Mouse (Mus musculus): ENCODE measurements at regions not wholly inside any gene's neighbourhood (a gene's known extent, or its start where the extent isn't known, plus 50 kb on each side); places are given as distances from the start of the nearest gene placed in this dataset.

GRCm38 (mm10) chr2:114879784-114880183 lies 225.0 kb upstream of the Dph6 start:
- no peak for TF ChIP-seq CTCF (IDR thresholded peaks at IDR 0.05; ENCODE audit: control insufficient read depth, insufficient read depth, insufficient read length)
- TF ChIP-seq USF1 (IDR thresholded peaks at IDR 0.05; ENCODE audit: low read depth), result no peak
- no peak for TF ChIP-seq MYOG (IDR thresholded peaks at IDR 0.05; ENCODE audit: control insufficient read depth, extremely low read depth, insufficient read length)
- no peak for TF ChIP-seq MAX (IDR thresholded peaks at IDR 0.05)
- TF ChIP-seq CEBPB (IDR thresholded peaks at IDR 0.05; ENCODE audit: low read depth), result no peak

Measured in C2C12 (cell line).